Mouse (Mus musculus) hindbrain, postnatal 0 days (tissue): Measurements from ENCODE around the gene Myoz1. TPM values are rescaled to one million over a fixed set of nuclear protein-coding genes. Genes with fewer than 3 reads are reported as not detected.
"Not testable (repeated sequence)": the region's sequence is repeated elsewhere in the genome, so short reads cannot be mapped to it uniquely, and the experiment has no call there.

ENCODE experiments used
- ATAC-seq: fragments of 200-750 bp; cut with Nextera tagmentation; 2 replicates; pipeline ENCODE4 v1.8.0; 2017; ENCODE audit warnings: mild to moderate bottlenecking, moderate TSS enrichment, moderate library complexity
- DNase-seq: peaks from one replicate; pipeline ENCODE4 v3.0.0-alpha.2; 2015; ENCODE audit warnings: low spot score
- H3K27ac ChIP-seq: fragments of 300-500 bp; sonication (generic); 2 replicates; pipeline ENCODE4 v1.5.1; 2014; ENCODE audit warnings: mild to moderate bottlenecking
- H3K27me3 ChIP-seq: fragments of 300-500 bp; sonication (generic); 2 replicates; pipeline ENCODE4 v1.6.1; 2014; ENCODE audit warnings: low read length, mixed read lengths; ENCODE audit not compliant: insufficient read depth
- H3K36me3 ChIP-seq: fragments of 300-500 bp; sonication (generic); 2 replicates; pipeline ENCODE4 v1.6.1; 2014; ENCODE audit warnings: low read length, mixed read lengths; ENCODE audit not compliant: insufficient read depth
- H3K4me1 ChIP-seq: fragments of 300-500 bp; sonication (generic); 2 replicates; pipeline ENCODE4 v1.6.1; 2014; ENCODE audit warnings: antibody characterized with exemption, low read length, mixed read lengths; ENCODE audit not compliant: insufficient read depth
- H3K4me2 ChIP-seq: fragments of 300-500 bp; sonication (generic); 2 replicates; pipeline ENCODE4 v1.6.1; 2014; ENCODE audit warnings: low read depth, mild to moderate bottlenecking, low read length, moderate library complexity, mixed read lengths
- H3K4me3 ChIP-seq: fragments of 300-500 bp; sonication (generic); 2 replicates; pipeline ENCODE4 v1.5.1; 2014; ENCODE audit warnings: low read length
- H3K9ac ChIP-seq: fragments of 300-500 bp; sonication (generic); replicated peaks from 2 replicates; pipeline ENCODE4 v1.6.1; 2014; ENCODE audit warnings: mild to moderate bottlenecking, low read length, moderate library complexity, mixed read lengths
- H3K9me3 ChIP-seq: fragments of 300-500 bp; sonication (generic); 2 replicates; pipeline ENCODE4 v1.6.1; 2016; ENCODE audit warnings: low read length, mixed read lengths
- CTCF ChIP-seq: IDR thresholded peaks from 2 replicates; pipeline ENCODE4 v1.5.1; 2016; ENCODE audit warnings: antibody characterized with exemption, control low read depth, low read depth
- WGBS: fragments of 180-500 bp; shearing (Covaris S2); extraction: QIAGEN DNeasy Blood & Tissue Kit; methylation state at CpG from one replicate; pipeline ENCODE4 v1.1.7; 2014; 5-methylcytosine and 5-hydroxymethylcytosine counted together
- polyA plus RNA-seq: library from polyadenylated mRNA; unstranded; fragments of >200 nt; fragmentation: Nextera tagmentation; extraction: Ambion mirVana; gene quantifications from 2 replicates; pipeline ENCODE4 v1.2.1, GENCODE M21; 2015
- total RNA-seq: library from RNA; depleted of rRNA; stranded (reverse); fragments of >200 nt; gene quantifications from 2 replicates; pipeline ENCODE4 v1.2.3, GENCODE M21; 2014

Myoz1 gene
- total and polyA plus RNA-seq, 2 experiments from 2014 or later: not detected

GRCm38 (mm10) chr14:20640644-20641437 lies 15.5 kb downstream of the Myoz1 start, which contains the start of gene Usp54:
Usp54 (minus strand) TSS chr14:20641063.
- H3K9ac ChIP-seq: peak within 1 kb of the TSS; percentile 87
- no peaks in the 10 kb centered on the region for H3K27me3 ChIP-seq
- no peaks in the 10 kb centered on the region for H3K9me3 ChIP-seq
- peak; percentile 97 for ATAC-seq
- H3K4me1 ChIP-seq: no peaks in the 10 kb centered on the region
- peak within 1 kb of the TSS; percentile 86 for H3K4me2 ChIP-seq
- DNase-seq: peak; percentile 98
- H3K36me3 ChIP-seq: no peaks in the 10 kb centered on the region
- TF ChIP-seq CTCF: no peak
- peak within 1 kb of the TSS; percentile 87 for H3K4me3 ChIP-seq
- H3K27ac ChIP-seq: peak within 1 kb of the TSS; percentile 95
- WGBS: under 1% methylated on average over 71 of the region's 73 CpGs

- H3K9ac ChIP-seq: peak overlapping the region; percentile 87
- peak overlapping the region; percentile 95 for H3K27ac ChIP-seq
- 1% methylated on average over 16 of the region's 16 CpGs for WGBS
- H3K4me2 ChIP-seq: peak overlapping the region; percentile 86
- H3K9me3 ChIP-seq: no peaks in the 10 kb centered on the region
- peak; percentile 62 for ATAC-seq
- DNase-seq: peak; percentile 33
- no peaks in the 10 kb centered on the region for H3K27me3 ChIP-seq
- H3K4me1 ChIP-seq: no peaks in the 10 kb centered on the region
- no peak for TF ChIP-seq CTCF
- peak overlapping the region; percentile 87 for H3K4me3 ChIP-seq
- no peaks in the 10 kb centered on the region for H3K36me3 ChIP-seq
Measured at GRCm38 (mm10) chr14:20639918-20640619, 16.3 kb downstream of the Myoz1 start.

- ATAC-seq: no peak
- no peak for TF ChIP-seq CTCF
- Histone ChIP-seq H3K4me2 (no peak overlapping the region), H3K9me3 (no peaks in the 10 kb centered on the region), H3K4me1 (no peaks in the 10 kb centered on the region), H3K27ac (no peak overlapping the region), H3K9ac (no peak overlapping the region), H3K4me3 (no peak overlapping the region), H3K27me3 (no peaks in the 10 kb centered on the region), H3K36me3 (no peaks in the 10 kb centered on the region)
- DNase-seq: no peak
- 90% methylated on average over 6 of the region's 6 CpGs for WGBS
Measured at GRCm38 (mm10) chr14:20638702-20639101, 17.6 kb downstream of the Myoz1 start.

- no peaks in the 10 kb centered on the region for H3K36me3 ChIP-seq
- WGBS: 85% methylated on average over 2 of the region's 2 CpGs
- no peaks in the 10 kb centered on the region for H3K27me3 ChIP-seq
- H3K9me3 ChIP-seq: no peaks in the 10 kb centered on the region
- H3K4me2 ChIP-seq: no peak overlapping the region
- H3K9ac ChIP-seq: no peak overlapping the region
- no peak overlapping the region for H3K4me3 ChIP-seq
- ATAC-seq (no peak), DNase-seq (no peak)
- H3K27ac ChIP-seq: no peak overlapping the region
- H3K4me1 ChIP-seq: no peaks in the 10 kb centered on the region
- TF ChIP-seq CTCF: no peak
Measured at GRCm38 (mm10) chr14:20637818-20638574, 18.3 kb downstream of the Myoz1 start.

- H3K36me3 ChIP-seq, H3K9ac ChIP-seq, H3K9me3 ChIP-seq, H3K4me1 ChIP-seq, H3K27me3 ChIP-seq, DNase-seq, H3K4me2 ChIP-seq, H3K4me3 ChIP-seq, H3K27ac ChIP-seq, ATAC-seq: not testable (repeated sequence)
- 98% methylated on average over 3 of the region's 3 CpGs for WGBS
Measured at GRCm38 (mm10) chr14:20636968-20637367, 19.4 kb downstream of the Myoz1 start.

- Histone ChIP-seq H3K9ac (no peak overlapping the region), H3K36me3 (no peaks in the 10 kb centered on the region), H3K9me3 (no peaks in the 10 kb centered on the region), H3K27ac (no peak overlapping the region), H3K27me3 (no peaks in the 10 kb centered on the region), H3K4me1 (no peaks in the 10 kb centered on the region), H3K4me3 (no peak overlapping the region), H3K4me2 (no peak overlapping the region)
- TF ChIP-seq CTCF: no peak
- DNase-seq: no peak
- ATAC-seq: no peak
- 92% methylated on average over 2 of the region's 2 CpGs for WGBS
Measured at GRCm38 (mm10) chr14:20635546-20635945, 20.8 kb downstream of the Myoz1 start.
